Mouse (Mus musculus) embryonic facial prominence, embryonic 11.5 days (tissue): Measurements from ENCODE around the gene Raver1. TPM values are rescaled to one million over a fixed set of nuclear protein-coding genes. Genes with fewer than 3 reads are reported as not detected.
"Not testable (repeated sequence)": the region's sequence is repeated elsewhere in the genome, so short reads cannot be mapped to it uniquely, and the experiment has no call there.

Source experiments
- ATAC-seq: fragments of 200-750 bp; cut with Nextera tagmentation; replicated peaks from 2 replicates; pipeline ENCODE4 v1.8.0; 2017; ENCODE audit warnings: low read depth; ENCODE audit not compliant: insufficient number of reproducible peaks, low FRiP score, low TSS enrichment
- DNase-seq: peaks from one replicate; pipeline ENCODE4 v3.0.0-alpha.2; 2015; ENCODE audit warnings: low spot score
- H3K27ac ChIP-seq: fragments of 300-500 bp; sonication (generic); replicated peaks from 2 replicates; pipeline ENCODE4 v1.5.1; 2014; ENCODE audit warnings: mild to moderate bottlenecking, low read depth, low read length, control low read depth
- H3K27me3 ChIP-seq: fragments of 300-500 bp; sonication (generic); 2 replicates; pipeline ENCODE4 v1.6.1; 2014; ENCODE audit warnings: mild to moderate bottlenecking, low read length, moderate library complexity, mixed read lengths; ENCODE audit not compliant: control insufficient read depth, insufficient read depth
- H3K36me3 ChIP-seq: fragments of 300-500 bp; sonication (generic); replicated peaks from 2 replicates; pipeline ENCODE4 v1.6.1; 2014; ENCODE audit warnings: low read depth, mild to moderate bottlenecking, low read length, moderate library complexity, mixed read lengths; ENCODE audit not compliant: control insufficient read depth, insufficient read depth
- H3K4me1 ChIP-seq: fragments of 300-500 bp; sonication (generic); 2 replicates; pipeline ENCODE4 v1.6.1; 2014; ENCODE audit warnings: low read length, mixed read lengths; ENCODE audit not compliant: control insufficient read depth, insufficient read depth
- H3K4me2 ChIP-seq: fragments of 300-500 bp; sonication (generic); 2 replicates; pipeline ENCODE4 v1.6.1; 2014; ENCODE audit warnings: low read depth, mild to moderate bottlenecking, control low read depth, low read length, moderate library complexity
- H3K4me3 ChIP-seq: fragments of 300-500 bp; sonication (generic); 2 replicates; pipeline ENCODE4 v1.5.1; 2014; ENCODE audit warnings: low read depth, low read length, control low read depth
- H3K9ac ChIP-seq: fragments of 300-500 bp; sonication (generic); replicated peaks from 2 replicates; pipeline ENCODE4 v1.6.1; 2014; ENCODE audit warnings: mild to moderate bottlenecking, control low read depth, low read length
- H3K9me3 ChIP-seq: fragments of 300-500 bp; sonication (generic); replicated peaks from 2 replicates; pipeline ENCODE4 v1.6.1; 2016; ENCODE audit warnings: mild to moderate bottlenecking, low read length, inconsistent platforms, mixed read lengths; ENCODE audit not compliant: control insufficient read depth
- WGBS: fragments of 180-500 bp; shearing (Covaris S2); extraction: QIAGEN DNeasy Blood & Tissue Kit; methylation state at CpG from one replicate; pipeline ENCODE4 v1.1.7; 2014; 5-methylcytosine and 5-hydroxymethylcytosine counted together
- polyA plus RNA-seq: library from polyadenylated mRNA; unstranded; fragments of >200 nt; fragmentation: Nextera tagmentation; extraction: Ambion mirVana; gene quantifications from 2 replicates; pipeline ENCODE4 v1.2.1, GENCODE M21; 2014

Raver1 gene
- polyA plus RNA-seq, 1 experiment from 2014 or later, result 63.1 TPM

DNA sequence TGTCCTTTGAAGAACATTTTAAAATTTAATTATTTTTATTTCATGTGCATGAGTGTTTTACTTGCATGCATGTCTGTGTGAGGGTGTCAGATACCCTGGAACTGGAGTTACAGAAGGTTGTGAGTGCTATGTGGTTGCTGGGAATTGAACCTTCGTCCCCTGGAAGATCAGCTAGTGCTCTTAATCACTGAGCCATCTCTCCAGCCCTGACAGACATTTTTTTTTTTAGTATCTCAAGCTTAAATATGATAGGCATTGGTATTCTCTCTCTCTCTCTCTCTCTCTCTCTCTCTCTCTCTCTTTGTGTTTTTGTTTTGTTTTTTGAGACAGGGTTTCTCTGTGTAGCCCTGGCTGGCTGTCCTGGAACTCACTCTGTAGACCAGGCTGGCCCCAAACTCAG, 47.0 kb downstream of the Raver1 start:
- H3K36me3 ChIP-seq, ATAC-seq, H3K27ac ChIP-seq, H3K4me3 ChIP-seq, H3K27me3 ChIP-seq, H3K4me2 ChIP-seq, H3K9me3 ChIP-seq, DNase-seq, H3K4me1 ChIP-seq, H3K9ac ChIP-seq: not testable (repeated sequence)
- 54% methylated on average over 1 of the region's 1 CpGs for WGBS

GRCm38 (mm10) chr9:21043563-21043962, 48.2 kb downstream of the Raver1 start:
- WGBS, result 81% methylated on average over 4 of the region's 4 CpGs
- no peak for ATAC-seq
- Histone ChIP-seq H3K27ac (no peak overlapping the region), H3K27me3 (peaks cover 14% of the 10 kb centered on the region), H3K4me2 (no peak overlapping the region), H3K4me3 (no peak overlapping the region), H3K9me3 (no peaks in the 10 kb centered on the region), H3K4me1 (no peaks in the 10 kb centered on the region), H3K36me3 (no peaks in the 10 kb centered on the region), H3K9ac (no peak overlapping the region)
- DNase-seq, result no peak

- peaks cover 3% of the 10 kb centered on the region for H3K4me1 ChIP-seq
- H3K9me3 ChIP-seq, result no peaks in the 10 kb centered on the region
- H3K9ac ChIP-seq, result 0 out of 2 replicates have a peak overlapping the region, but pooled peaks have one; percentile 25
- H3K27ac ChIP-seq, result no peak overlapping the region
- no peak overlapping the region for H3K4me3 ChIP-seq
- H3K27me3 ChIP-seq, result peaks cover 37% of the 10 kb centered on the region
- ATAC-seq, result no peak
- no peak for DNase-seq
- no peaks in the 10 kb centered on the region for H3K36me3 ChIP-seq
- WGBS, result 39% methylated on average over 4 of the region's 4 CpGs
- H3K4me2 ChIP-seq, result no peak overlapping the region
Observed at GRCm38 (mm10) chr9:21041308-21041707, 50.5 kb downstream of the Raver1 start.

GRCm38 (mm10) chr9:21039779-21040178, 52.0 kb downstream of the Raver1 start:
- no peak overlapping the region for H3K4me2 ChIP-seq
- no peak overlapping the region for H3K9ac ChIP-seq
- no peaks in the 10 kb centered on the region for H3K36me3 ChIP-seq
- ATAC-seq (no peak), DNase-seq (no peak)
- H3K27me3 ChIP-seq, result peaks cover 52% of the 10 kb centered on the region
- no peak overlapping the region for H3K4me3 ChIP-seq
- peaks cover 3% of the 10 kb centered on the region for H3K4me1 ChIP-seq
- H3K9me3 ChIP-seq, result no peaks in the 10 kb centered on the region
- H3K27ac ChIP-seq, result no peak overlapping the region
- WGBS, result 72% methylated on average over 3 of the region's 3 CpGs

- Histone ChIP-seq H3K27ac (no peak overlapping the region), H3K36me3 (no peaks in the 10 kb centered on the region), H3K4me2 (peak overlapping the region; percentile 62), H3K4me3 (peak overlapping the region; percentile 35), H3K4me1 (peaks cover 3% of the 10 kb centered on the region), H3K27me3 (peaks cover 72% of the 10 kb centered on the region), H3K9ac (peak overlapping the region; percentile 58), H3K9me3 (no peaks in the 10 kb centered on the region)
- WGBS, result 1% methylated on average over 31 of the region's 31 CpGs
- DNase-seq (peak; percentile 18), ATAC-seq (no peak; the same call in 1 of the 2 replicates)
Observed at GRCm38 (mm10) chr9:21037481-21037891, 54.3 kb downstream of the Raver1 start.

- Histone ChIP-seq H3K9me3 (no peaks in the 10 kb centered on the region), H3K9ac (no peak overlapping the region), H3K27ac (no peak overlapping the region), H3K27me3 (peaks cover 79% of the 10 kb centered on the region), H3K4me3 (no peak overlapping the region), H3K4me2 (no peak overlapping the region), H3K4me1 (peaks cover 6% of the 10 kb centered on the region), H3K36me3 (no peaks in the 10 kb centered on the region)
- DNase-seq (no peak), ATAC-seq (no peak)
- 1% methylated on average over 22 of the region's 22 CpGs for WGBS
Observed at GRCm38 (mm10) chr9:21036666-21037065, 55.1 kb downstream of the Raver1 start.

GRCm38 (mm10) chr9:21036161-21036560, 55.6 kb downstream of the Raver1 start:
- no peak for ATAC-seq
- H3K4me2 ChIP-seq, result no peak overlapping the region
- peaks cover 6% of the 10 kb centered on the region for H3K4me1 ChIP-seq

GRCm38 (mm10) chr9:21035586-21035985, 56.2 kb downstream of the Raver1 start:
- Histone ChIP-seq H3K4me1 (peaks cover 6% of the 10 kb centered on the region), H3K4me3 (no peak overlapping the region), H3K27me3 (peaks cover 80% of the 10 kb centered on the region), H3K4me2 (no peak overlapping the region), H3K27ac (no peak overlapping the region), H3K9me3 (no peaks in the 10 kb centered on the region), H3K9ac (peak overlapping the region; percentile 25; the same call in 1 of the 2 replicates), H3K36me3 (no peaks in the 10 kb centered on the region)
- WGBS, result 14% methylated on average over 9 of the region's 9 CpGs
- DNase-seq (no peak), ATAC-seq (no peak)

More at GRCm38 (mm10) chr9:21036161-21036560, 55.6 kb downstream of the Raver1 start:
- Histone ChIP-seq H3K9ac (no peak overlapping the region), H3K27me3 (peaks cover 80% of the 10 kb centered on the region), H3K36me3 (no peaks in the 10 kb centered on the region), H3K9me3 (no peaks in the 10 kb centered on the region), H3K27ac (no peak overlapping the region), H3K4me3 (no peak overlapping the region)
- 5% methylated on average over 20 of the region's 20 CpGs for WGBS
- no peak for DNase-seq
